Mouse (Mus musculus) heart, adult 2 months (tissue): ENCODE results near the gene Clec9a. TPM values are rescaled to one million over a fixed set of nuclear protein-coding genes. Genes with fewer than 3 reads are reported as not detected.
A peak's percentile ranks its signal among the peaks of the same experiment; 100 is the strongest.

Experiments
- DNase-seq, 2 experiments: peaks; one replicate each; pipeline ENCODE4 v3.0.0; 2021
- H3K27ac ChIP-seq: fragments of 200-600 bp; 2 replicates; pipeline ENCODE4 v1.8.1; 2022
- H3K27me3 ChIP-seq: fragments of 200-500 bp; 2 replicates; pipeline ENCODE4 v1.6.1; 2012; ENCODE audit warnings: mild to moderate bottlenecking, low read length, inconsistent platforms, mixed read lengths; ENCODE audit not compliant: control insufficient read depth, insufficient read depth
- H3K36me3 ChIP-seq: fragments of 200-500 bp; 2 replicates; pipeline ENCODE4 v1.6.1; 2012; ENCODE audit warnings: low read length, inconsistent platforms; ENCODE audit not compliant: control insufficient read depth, insufficient read depth
- H3K4me1 ChIP-seq: fragments of 200-500 bp; 2 replicates; pipeline ENCODE4 v1.6.1; 2011; ENCODE audit warnings: low read length; ENCODE audit not compliant: control insufficient read depth, insufficient read depth
- H3K4me3 ChIP-seq: fragments of 200-600 bp; 2 replicates; pipeline ENCODE4 v1.8.1; 2022
- H3K79me2 ChIP-seq: fragments of 200-500 bp; replicated peaks from 2 replicates; pipeline ENCODE4 v1.6.1; 2012; ENCODE audit warnings: mild to moderate bottlenecking, inconsistent platforms, low read length, moderate library complexity, mixed read lengths; ENCODE audit not compliant: control insufficient read depth, insufficient read depth
- H3K9ac ChIP-seq: fragments of 200-500 bp; 2 replicates; pipeline ENCODE4 v1.6.1; 2012; ENCODE audit warnings: low read depth, mild to moderate bottlenecking, control low read depth, inconsistent platforms, low read length, mixed read lengths
- CTCF ChIP-seq: fragments of 200-600 bp; IDR thresholded peaks from 2 replicates; pipeline ENCODE4 v1.8.1; 2022; ENCODE audit warnings: antibody characterized with exemption, mild to moderate bottlenecking, moderate library complexity
- EP300 ChIP-seq: fragments of 200-500 bp; IDR thresholded peaks from 2 replicates; pipeline ENCODE4 v1.6.1; 2011; ENCODE audit warnings: low read depth, low read length, control low read depth; ENCODE audit not compliant: insufficient read depth
- POLR2A ChIP-seq: fragments of 200-500 bp; IDR thresholded peaks from 2 replicates; pipeline ENCODE4 v1.6.1; 2011; ENCODE audit warnings: mild to moderate bottlenecking, low read depth, low read length, control low read depth; ENCODE audit not compliant: insufficient read depth
- WGBS: fragments of 180-500 bp; shearing (Covaris S2); methylation state at CpG from one replicate; pipeline ENCODE4 v1.1.7; 2018; 5-methylcytosine and 5-hydroxymethylcytosine counted together
- intact Hi-C: fragments of 180-260 bp; cut with DNase I; formaldehyde crosslinking; loops from one replicate; pipeline ENCODE4 v1.15.1; 2025
- polyA plus RNA-seq: library from polyadenylated mRNA; depleted of rRNA; stranded (reverse); fragments of >200 nt; gene quantifications from 2 replicates; pipeline ENCODE4 v1.2.3, GENCODE M21; 2012
- total RNA-seq, 2 experiments: library from RNA; stranded (reverse); gene quantifications; 2 replicates each; pipeline ENCODE4 v1.2.3; 2021

Gene Clec9a
- total and polyA plus RNA-seq, 3 experiments, result 0.14 to 0.68 TPM; not detected in 1

DNA sequence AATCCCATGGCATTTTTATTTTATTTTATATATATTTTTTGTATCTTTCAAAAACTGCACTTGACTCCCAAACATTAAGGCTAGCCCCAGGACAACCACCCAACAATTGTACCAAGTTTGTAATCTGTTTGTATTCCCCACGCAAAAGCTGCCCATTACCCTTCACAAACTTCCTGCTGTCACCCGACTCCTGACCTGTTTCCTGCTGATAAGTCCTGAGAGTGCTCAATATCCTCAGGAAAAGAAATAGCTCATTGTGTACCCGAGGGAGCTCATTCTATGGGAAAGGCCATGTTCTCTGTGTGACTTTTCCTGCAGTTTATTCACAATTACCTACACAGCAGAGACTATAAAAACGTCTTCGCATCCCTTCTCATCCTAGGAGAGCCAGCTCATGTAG is 17.1 kb downstream of the Clec9a start:
- H3K36me3 ChIP-seq, result peaks cover 4% of the 10 kb centered on the region
- peaks cover 11% of the 10 kb centered on the region for H3K4me1 ChIP-seq
- H3K4me3 ChIP-seq, result no peak overlapping the region
- WGBS, result 24% methylated on average over 5 of the region's 5 CpGs
- peak overlapping the region; percentile 79 for H3K27ac ChIP-seq
- H3K27me3 ChIP-seq, result no peaks in the 10 kb centered on the region
- intact Hi-C loops, result loop anchor here (1.0 kb wide), 1 partner anchor 23 kb away; no protein-coding TSS in a partner anchor
- peak; percentile 33 to 53 for DNase-seq
- H3K79me2 ChIP-seq, result no peaks in the 10 kb centered on the region
- no peak overlapping the region for H3K9ac ChIP-seq
- TF ChIP-seq CTCF (no peak), POLR2A (peak; percentile 74; the same call in 1 of the 2 replicates), EP300 (peak; percentile 99)

GRCm38 (mm10) chr6:129427281-129427680 is 18.6 kb downstream of the Clec9a start:
- no peak for TF ChIP-seq POLR2A
- no peak for TF ChIP-seq CTCF
- no peak for TF ChIP-seq EP300
- no peak overlapping the region for H3K4me3 ChIP-seq
- peaks cover 4% of the 10 kb centered on the region for H3K36me3 ChIP-seq
- no peaks in the 10 kb centered on the region for H3K27me3 ChIP-seq
- intact Hi-C loops, result no loop called here
- H3K79me2 ChIP-seq, result no peaks in the 10 kb centered on the region
- peak overlapping the region; percentile 79 for H3K27ac ChIP-seq
- peaks cover 11% of the 10 kb centered on the region for H3K4me1 ChIP-seq
- 64% methylated on average over 4 of the region's 4 CpGs for WGBS
- no peak for DNase-seq
- H3K9ac ChIP-seq, result no peak overlapping the region

DNA sequence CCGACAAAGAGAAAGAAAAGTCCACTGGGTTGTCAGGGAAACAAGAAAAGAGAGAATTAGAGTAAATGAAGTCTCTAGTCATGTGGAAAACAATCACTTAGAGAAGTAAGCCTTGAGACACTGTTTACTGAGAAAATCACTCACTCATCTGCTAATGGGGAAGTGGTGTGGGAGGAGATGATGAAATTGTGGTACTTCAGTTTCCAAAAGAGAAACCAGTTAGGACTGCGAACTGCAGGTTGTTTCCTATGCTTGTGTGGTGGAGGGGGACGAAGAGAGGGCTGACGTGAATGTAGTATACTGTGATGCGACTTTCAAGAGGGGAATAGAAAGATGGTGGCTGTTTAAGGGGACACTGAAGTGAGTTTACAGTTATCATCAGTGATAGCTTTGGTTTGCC is 25.6 kb downstream of the Clec9a start:
- no peak for DNase-seq

GRCm38 (mm10) chr6:129436025-129436424 is 27.4 kb downstream of the Clec9a start:
- intact Hi-C loops, result no loop called here

More for the DNA sequence above, 25.6 kb downstream of the Clec9a start:
- no peaks in the 10 kb centered on the region; the same call in none of the 2 replicates for H3K4me1 ChIP-seq
- peaks cover 4% of the 10 kb centered on the region for H3K36me3 ChIP-seq
- H3K79me2 ChIP-seq, result no peaks in the 10 kb centered on the region
- H3K9ac ChIP-seq, result no peak overlapping the region
- WGBS, result 75% methylated on average over 5 of the region's 5 CpGs
- intact Hi-C loops, result no loop called here
- H3K27me3 ChIP-seq, result no peaks in the 10 kb centered on the region
- H3K27ac ChIP-seq, result no peak overlapping the region
- no peak overlapping the region for H3K4me3 ChIP-seq
- TF ChIP-seq POLR2A, result no peak

DNA sequence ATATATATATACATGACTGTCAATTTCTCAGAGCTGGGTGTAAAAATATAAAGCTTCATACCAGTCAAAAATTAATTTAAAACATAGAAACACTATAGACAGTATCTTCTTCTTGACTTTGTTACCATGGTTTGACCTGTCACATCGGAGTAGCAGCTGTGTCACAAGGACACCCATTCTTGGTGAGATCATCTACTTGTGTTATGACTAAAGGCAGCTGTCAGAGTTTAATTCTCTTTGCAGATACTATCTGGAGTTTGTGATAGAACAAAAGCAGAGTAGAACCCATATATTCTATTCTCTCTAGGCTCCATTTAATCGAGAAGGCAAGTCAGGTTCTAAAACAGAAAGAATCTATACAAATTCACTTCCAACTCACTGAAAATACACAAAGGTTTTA is 29.4 kb downstream of the Clec9a start:
- DNase-seq, result no peak
- Histone ChIP-seq H3K4me3 (no peak overlapping the region), H3K27ac (no peak overlapping the region), H3K36me3 (peaks cover 4% of the 10 kb centered on the region), H3K9ac (no peak overlapping the region), H3K27me3 (no peaks in the 10 kb centered on the region), H3K79me2 (no peaks in the 10 kb centered on the region), H3K4me1 (no peaks in the 10 kb centered on the region; the same call in none of the 2 replicates)
- intact Hi-C loops, result no loop called here
- no peak for TF ChIP-seq POLR2A
- TF ChIP-seq CTCF, result no peak
- TF ChIP-seq EP300, result no peak
- WGBS, result 80% methylated on average over 2 of the region's 2 CpGs

More at GRCm38 (mm10) chr6:129436025-129436424, 27.4 kb downstream of the Clec9a start:
- no peaks in the 10 kb centered on the region; the same call in none of the 2 replicates for H3K4me1 ChIP-seq
- no peak overlapping the region for H3K9ac ChIP-seq
- H3K4me3 ChIP-seq, result no peak overlapping the region
- H3K79me2 ChIP-seq, result no peaks in the 10 kb centered on the region
- WGBS, result 66% methylated on average over 3 of the region's 3 CpGs
- H3K27ac ChIP-seq, result no peak overlapping the region
- no peaks in the 10 kb centered on the region for H3K27me3 ChIP-seq
- no peak for DNase-seq
- TF ChIP-seq EP300 (no peak), POLR2A (no peak), CTCF (no peak)
- peaks cover 4% of the 10 kb centered on the region for H3K36me3 ChIP-seq

- Histone ChIP-seq H3K27me3 (no peaks in the 10 kb centered on the region), H3K79me2 (no peaks in the 10 kb centered on the region), H3K36me3 (peaks cover 14% of the 10 kb centered on the region), H3K4me3 (peak overlapping the region; percentile 48), H3K4me1 (peaks cover 3% of the 10 kb centered on the region; the same call in 1 of the 2 replicates), H3K9ac (peak overlapping the region; percentile 67), H3K27ac (peak overlapping the region; percentile 90)
- WGBS, result 48% methylated on average over 6 of the region's 6 CpGs
- intact Hi-C loops, result loop anchor here (1.0 to 5.0 kb wide), 2 partner anchors 23 to 1012 kb away; partner anchors contain the start of gene Fkbp4
- DNase-seq, result peak in 1 of 2 experiments; percentile 30
- TF ChIP-seq POLR2A (peak; percentile 71), EP300 (0 out of 2 replicates have a peak, but pooled peaks have one; percentile 41), CTCF (no peak)
Measured at GRCm38 (mm10) chr6:129449743-129450142, 41.1 kb downstream of the Clec9a start.
